ENCODE assay signal across 9 mouse cellular contexts in genomic region chr4:101366905-101367679, GRCm38 (mm10). TPM values are rescaled to one million over a fixed set of nuclear protein-coding genes. Genes with fewer than 3 reads are reported as not detected.
DNase-seq lines count a peak whose midpoint lies in the region; ATAC-seq and TF ChIP-seq lines count a peak whose summit lies in the region.
"Had no signal": no experiment of that assay in that cellular context is flagged by ENCODE, and none has a peak within 500 bp of the region (broad histone marks: within the 10 kb centered on the region; RNA-seq: fewer than 3 reads in every experiment).

No protein-coding gene starts in this region.

- peak; percentile 36 for DNase-seq in gastrocnemius, adult 2 months
- no peak for DNase-seq in gastrocnemius, postnatal 14 days
- DNase-seq in 3T3-L1 (ENCODE audit: low read depth, low spot score) = peak; percentile 81
- peak; percentile 86 for DNase-seq in ZHBTc4 (ENCODE audit: low read depth, low spot score)
- peak; percentile 83 for DNase-seq in embryonic facial prominence, embryonic 11.5 days (ENCODE audit: low spot score)
- DNase-seq in lung, postnatal 36 days = peak; percentile 87
- peak; percentile 40 to 47 for DNase-seq in spleen, postnatal 36 days (ENCODE audit: low spot score in 2 of 2)

- peak overlapping the region; percentile 40; the same call in 1 of the 2 replicates for H3K27ac ChIP-seq in gastrocnemius, adult 2 months
- no peak overlapping the region for H3K27ac ChIP-seq in embryonic facial prominence, embryonic 11.5 days (replicated peaks; ENCODE audit: low read depth, low read length)
- no peak overlapping the region for H3K27ac ChIP-seq in kidney, embryonic 14.5 days (ENCODE audit: low read depth, low read length)
- H3K27ac ChIP-seq: heart, embryonic 15.5 days had no signal

- no peak overlapping the region for H3K4me2 ChIP-seq in embryonic facial prominence, embryonic 11.5 days (ENCODE audit: low read depth, low read length)
- H3K4me2 ChIP-seq in kidney, embryonic 14.5 days (replicated peaks; ENCODE audit: low read depth, low read length) = no peak overlapping the region
- H3K4me2 ChIP-seq: heart, embryonic 15.5 days had no signal

- TF ChIP-seq CTCF in gastrocnemius, adult 2 months (IDR thresholded peaks at IDR 0.05) = peak; percentile 86

- H3K4me3 ChIP-seq in gastrocnemius, adult 2 months = 0 out of 2 replicates have a peak overlapping the region, but pooled peaks have one; percentile 11
- no peak overlapping the region for H3K4me3 ChIP-seq in embryonic facial prominence, embryonic 11.5 days (ENCODE audit: low read depth, low read length)
- no peak overlapping the region for H3K4me3 ChIP-seq in kidney, embryonic 14.5 days (ENCODE audit: low read length)
- H3K4me3 ChIP-seq: heart, embryonic 15.5 days had no signal

- ATAC-seq in embryonic facial prominence, embryonic 11.5 days (replicated peaks; ENCODE audit: insufficient number of reproducible peaks, low FRiP score, low TSS enrichment, low read depth) = 0 out of 2 replicates have a peak, but pooled peaks have one; percentile 29
- peak; percentile 49; the same call in 1 of the 2 replicates for ATAC-seq in kidney, embryonic 14.5 days (ENCODE audit: low FRiP score, low TSS enrichment)

- intact Hi-C loops in gastrocnemius, adult 2 months (cut with DNase I) = loop anchor here (1.0 to 10.0 kb wide), 3 partner anchors 18 to 199 kb away; no protein-coding TSS in a partner anchor
- intact Hi-C loops in gastrocnemius, postnatal 14 days (cut with DNase I; ENCODE audit: low total_unique reads) = no loop called here

- no peak overlapping the region for H3K9ac ChIP-seq in embryonic facial prominence, embryonic 11.5 days (replicated peaks; ENCODE audit: low read length)
- H3K9ac ChIP-seq in kidney, embryonic 14.5 days (ENCODE audit: low read depth, low read length) = no peak overlapping the region
- H3K9ac ChIP-seq: heart, embryonic 15.5 days had no signal

- no peaks in the 10 kb centered on the region for H3K9me3 ChIP-seq in embryonic facial prominence, embryonic 11.5 days (replicated peaks; ENCODE audit: control insufficient read depth, low read length)
- no peaks in the 10 kb centered on the region for H3K9me3 ChIP-seq in kidney, embryonic 14.5 days (ENCODE audit: control insufficient read depth, low read length)
- H3K9me3 ChIP-seq: heart, embryonic 15.5 days had no signal

- H3K4me1 ChIP-seq in embryonic facial prominence, embryonic 11.5 days (ENCODE audit: control insufficient read depth, insufficient read depth, low read length) = no peaks in the 10 kb centered on the region
- H3K4me1 ChIP-seq in kidney, embryonic 14.5 days (ENCODE audit: control insufficient read depth, insufficient read depth, low read length) = no peaks in the 10 kb centered on the region
- H3K4me1 ChIP-seq: heart, embryonic 15.5 days had no signal

- no peaks in the 10 kb centered on the region for H3K36me3 ChIP-seq in embryonic facial prominence, embryonic 11.5 days (replicated peaks; ENCODE audit: control insufficient read depth, insufficient read depth, low read depth, low read length)
- H3K36me3 ChIP-seq in kidney, embryonic 14.5 days (ENCODE audit: control insufficient read depth, insufficient read depth, low read length) = no peaks in the 10 kb centered on the region
- H3K36me3 ChIP-seq: heart, embryonic 15.5 days had no signal

- 60% methylated on average over 13 of the region's 13 CpGs for WGBS in embryonic facial prominence, embryonic 11.5 days
- WGBS in kidney, embryonic 14.5 days = 67% methylated on average over 13 of the region's 13 CpGs

- H3K27me3 ChIP-seq in embryonic facial prominence, embryonic 11.5 days (ENCODE audit: control insufficient read depth, insufficient read depth, low read length) = no peaks in the 10 kb centered on the region
- no peaks in the 10 kb centered on the region for H3K27me3 ChIP-seq in kidney, embryonic 14.5 days (ENCODE audit: control insufficient read depth, insufficient read depth, low read length)
- H3K27me3 ChIP-seq: heart, embryonic 15.5 days had no signal

RNA-seq across cellular contexts. Expression of gene Ak4, which starts 52.0 kb away (rescaled TPM):
- total RNA-seq in gastrocnemius, adult 2 months (2021) = 1 to 10 TPM in 1 of 2 experiments, under 1 TPM in 1; 0.61 to 7.8 TPM
- 1 to 10 TPM; 3.4 to 4.9 TPM for total RNA-seq in gastrocnemius, postnatal 14 days (2021)
- polyA plus RNA-seq in embryonic facial prominence, embryonic 11.5 days (2014; fragmentation: Nextera tagmentation; extraction: Ambion mirVana) = 7.1 and 7.5 TPM in 2 replicates
- polyA plus RNA-seq in kidney, embryonic 14.5 days (2014; fragmentation: Nextera tagmentation; extraction: Ambion mirVana) = 5.1 and 5.3 TPM in 2 replicates
